Mouse (Mus musculus): ENCODE results near the gene Srgap3. TPM values are rescaled to one million over a fixed set of nuclear protein-coding genes. Genes with fewer than 3 reads are reported as not detected.

Gene Srgap3
- polyA plus RNA-seq, 1 experiment from 2014 or later = 37.2 TPM

- no peak for ATAC-seq
- Histone ChIP-seq H3K36me3 (ENCODE audit: control insufficient read depth, insufficient read depth) (no peaks in the 10 kb centered on the region), H3K9ac (replicated peaks; ENCODE audit: low read depth, low read length) (no peak overlapping the region), H3K4me3 (replicated peaks; ENCODE audit: low read length) (no peak overlapping the region), H3K27me3 (replicated peaks; ENCODE audit: control insufficient read depth, insufficient read depth, low read length) (no peaks in the 10 kb centered on the region), H3K27ac (ENCODE audit: low read length) (no peak overlapping the region), H3K4me1 (replicated peaks; ENCODE audit: control insufficient read depth, insufficient read depth, low read length) (no peaks in the 10 kb centered on the region), H3K9me3 (ENCODE audit: control insufficient read depth, low read length) (no peaks in the 10 kb centered on the region), H3K4me2 (ENCODE audit: low read length) (no peak overlapping the region)
- WGBS = 90% methylated on average over 3 of the region's 3 CpGs
These were observed 259.0 kb downstream of the Srgap3 start for GRCm38 (mm10) chr6:112688033-112688432.

- no peak for ATAC-seq
- no peak overlapping the region for H3K9ac ChIP-seq (replicated peaks; ENCODE audit: low read depth, low read length)
- no peaks in the 10 kb centered on the region for H3K9me3 ChIP-seq (ENCODE audit: control insufficient read depth, low read length)
- H3K27ac ChIP-seq (ENCODE audit: low read length) = no peak overlapping the region
- no peaks in the 10 kb centered on the region for H3K36me3 ChIP-seq (ENCODE audit: control insufficient read depth, insufficient read depth)
- H3K4me3 ChIP-seq (replicated peaks; ENCODE audit: low read length) = no peak overlapping the region
- H3K4me2 ChIP-seq (ENCODE audit: low read length) = no peak overlapping the region
- H3K4me1 ChIP-seq (replicated peaks; ENCODE audit: control insufficient read depth, insufficient read depth, low read length) = no peaks in the 10 kb centered on the region
- WGBS = 87% methylated on average over 7 of the region's 7 CpGs
- H3K27me3 ChIP-seq (replicated peaks; ENCODE audit: control insufficient read depth, insufficient read depth, low read length) = no peaks in the 10 kb centered on the region
These were observed 260.6 kb downstream of the Srgap3 start for GRCm38 (mm10) chr6:112686485-112686884.

GRCm38 (mm10) chr6:112684065-112684464 lies 263.0 kb downstream of the Srgap3 start:
- Histone ChIP-seq H3K9me3 (ENCODE audit: control insufficient read depth, low read length) (no peaks in the 10 kb centered on the region), H3K4me2 (ENCODE audit: low read length) (no peak overlapping the region), H3K36me3 (ENCODE audit: control insufficient read depth, insufficient read depth) (no peaks in the 10 kb centered on the region), H3K27ac (ENCODE audit: low read length) (no peak overlapping the region), H3K9ac (replicated peaks; ENCODE audit: low read depth, low read length) (no peak overlapping the region), H3K27me3 (replicated peaks; ENCODE audit: control insufficient read depth, insufficient read depth, low read length) (no peaks in the 10 kb centered on the region), H3K4me3 (replicated peaks; ENCODE audit: low read length) (no peak overlapping the region), H3K4me1 (replicated peaks; ENCODE audit: control insufficient read depth, insufficient read depth, low read length) (no peaks in the 10 kb centered on the region)
- WGBS = 81% methylated on average over 2 of the region's 2 CpGs
- ATAC-seq = no peak

Other genes with a start within 250 kb of the Srgap3 start
- 65.0 and 66.8 TPM in 2 replicates for gene Thumpd3, start 99.0 kb upstream of the Srgap3 start, polyA plus RNA-seq (2015; fragmentation: Nextera tagmentation; extraction: Ambion mirVana)
- gene Setd5, start 130.1 kb upstream of the Srgap3 start, polyA plus RNA-seq (2015; fragmentation: Nextera tagmentation; extraction: Ambion mirVana) = 52.2 and 55.4 TPM in 2 replicates
- gene Lhfpl4, start 248.1 kb upstream of the Srgap3 start, polyA plus RNA-seq (2015; fragmentation: Nextera tagmentation; extraction: Ambion mirVana) = 40.1 and 49.4 TPM in 2 replicates